Mouse (Mus musculus): Measurements from ENCODE around the gene Mfsd9.

Gene Mfsd9

DNA sequence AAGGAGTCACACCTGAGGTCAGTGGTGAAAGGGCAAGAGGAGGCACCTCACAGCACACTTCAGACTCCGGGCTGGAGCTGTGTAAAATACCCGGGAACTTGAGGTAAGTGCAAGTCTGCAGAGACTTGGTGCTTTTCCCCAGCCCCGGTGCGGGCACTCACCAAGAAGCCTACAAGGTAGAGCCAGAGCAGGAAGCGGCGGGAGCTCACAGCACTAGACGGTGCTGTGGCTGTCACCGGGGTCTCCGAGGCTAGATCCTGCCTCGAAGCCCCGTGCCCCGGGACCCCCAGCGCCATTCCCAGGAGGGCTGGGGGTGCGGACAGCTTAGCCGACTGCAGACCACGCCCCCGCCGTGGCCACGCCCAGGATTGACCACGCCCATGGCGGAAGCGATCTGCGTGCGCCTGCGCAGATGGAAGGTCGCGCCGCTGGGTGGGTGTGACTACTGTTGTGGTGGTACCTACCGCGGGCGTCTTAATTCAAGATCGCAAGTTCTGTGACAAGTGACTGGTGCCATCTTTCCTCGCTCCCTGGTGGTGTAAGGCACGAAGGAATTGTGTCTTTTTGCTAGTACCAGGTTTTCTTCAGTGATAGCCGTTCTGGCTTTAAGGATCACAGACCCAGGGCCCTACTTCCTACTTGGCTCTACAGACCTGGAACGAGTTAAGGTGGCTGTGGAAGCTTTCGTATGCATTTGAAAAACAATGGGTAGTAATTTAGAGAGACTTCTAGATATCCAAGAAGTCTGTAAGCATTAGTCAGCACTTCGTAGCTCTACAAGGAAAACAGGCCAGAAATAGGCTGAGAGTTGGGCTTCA lies at the start of gene Mfsd9:
Mfsd9 (minus strand) TSS at position 364 of the 818 bp plus-strand sequence.
- DNase-seq (ENCODE audit: low spot score): peak; percentile 93

DNA sequence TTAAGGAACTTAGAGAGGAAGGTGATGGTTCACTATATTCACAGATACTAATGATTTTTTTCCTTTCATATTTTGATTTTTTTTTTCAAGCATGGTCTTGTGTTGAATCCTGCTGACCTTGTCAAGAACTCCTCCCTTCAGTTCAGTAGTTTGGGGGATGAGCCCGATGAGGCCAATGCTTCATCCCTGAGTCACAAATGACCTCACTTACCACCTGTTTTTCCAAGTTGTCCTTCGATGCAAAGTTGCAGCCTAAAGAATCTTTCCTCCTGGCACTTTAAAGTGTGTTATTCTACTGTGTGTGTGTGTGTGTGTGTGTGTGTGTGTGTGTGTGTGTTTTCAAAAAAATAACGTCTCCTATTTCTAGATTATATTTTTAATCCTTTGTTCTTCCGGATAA lies 45.0 kb upstream of the Mfsd9 start:
- DNase-seq (ENCODE audit: low spot score): no peak

- DNase-seq (ENCODE audit: low spot score): no peak
These were observed 40.4 kb upstream of the Mfsd9 start for GRCm38 (mm10) chr1:40830712-40831507.

DNA sequence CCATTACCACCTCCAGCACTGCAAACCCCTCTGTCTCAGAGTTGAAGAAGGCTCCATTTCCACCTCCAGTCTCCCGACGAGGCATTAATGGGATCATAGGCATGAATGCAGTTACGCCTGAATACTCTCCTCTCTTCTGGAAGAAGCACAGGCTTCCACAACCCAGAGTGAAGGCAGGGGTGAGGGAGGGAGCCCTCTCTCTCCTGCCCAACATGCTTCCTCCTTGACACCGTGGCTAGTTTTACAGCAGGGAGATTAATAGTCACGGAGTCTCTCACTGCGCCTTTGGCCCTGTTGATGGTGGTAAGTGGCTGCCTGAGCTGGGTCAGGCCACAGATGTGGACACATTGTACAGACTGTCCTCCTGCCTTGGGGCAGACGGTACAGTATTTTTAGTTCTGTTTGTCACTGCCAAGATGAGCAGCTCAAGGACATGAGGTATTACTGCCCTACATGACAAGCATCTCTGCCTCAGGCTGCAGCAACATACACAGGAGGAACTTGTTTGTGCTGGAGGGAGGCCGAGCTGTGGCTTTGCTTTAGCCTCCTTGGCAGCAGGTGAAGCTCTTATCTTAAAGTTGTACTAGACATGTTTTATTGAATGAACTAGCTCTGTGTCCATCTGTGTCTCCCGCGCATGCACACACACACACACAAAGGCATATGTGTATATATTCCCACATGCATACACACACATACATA lies 38.9 kb upstream of the Mfsd9 start:
- DNase-seq (ENCODE audit: low spot score): no peak

DNA sequence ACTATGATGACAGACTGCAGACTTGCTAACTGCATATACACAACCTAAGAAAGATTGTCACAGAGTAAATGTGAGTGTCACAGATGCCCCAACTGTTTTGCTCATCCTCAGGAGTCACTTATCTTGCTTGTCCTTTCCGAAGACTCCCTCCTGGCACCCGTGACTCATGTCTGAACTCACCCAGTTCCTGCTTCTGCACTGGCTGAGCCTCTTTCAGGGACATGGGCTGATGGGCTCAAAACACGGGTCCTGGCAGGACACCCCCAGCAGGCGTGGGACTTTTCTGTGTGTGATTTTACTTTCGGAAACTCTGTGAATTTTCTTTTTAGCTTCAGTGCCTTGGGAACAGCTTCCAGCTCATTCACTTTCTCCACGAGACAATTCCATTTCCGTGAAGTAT lies 35.3 kb upstream of the Mfsd9 start:
- no peak for DNase-seq (ENCODE audit: low spot score)

- DNase-seq (ENCODE audit: low spot score): no peak
These were observed 34.4 kb upstream of the Mfsd9 start for GRCm38 (mm10) chr1:40824936-40825335.

DNA sequence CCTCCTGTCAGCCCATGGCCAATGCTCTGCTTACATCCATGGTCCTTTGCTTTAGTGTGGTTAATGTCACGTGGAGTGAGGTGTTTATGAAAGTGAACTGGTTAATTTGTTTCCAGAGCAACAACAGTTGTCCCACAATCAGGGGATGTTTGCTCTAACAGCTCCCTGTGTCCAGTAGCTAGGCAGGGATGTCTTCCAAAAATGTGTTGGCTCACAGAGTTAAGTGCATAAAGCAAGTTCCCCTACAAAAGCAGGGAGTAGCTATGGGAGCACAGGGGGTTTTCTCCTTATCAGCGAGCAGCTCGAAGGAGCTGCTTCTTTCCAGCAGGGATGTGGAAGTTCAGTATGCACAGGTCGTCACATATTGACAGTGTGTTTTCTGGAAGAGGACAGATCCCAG lies 34.0 kb upstream of the Mfsd9 start:
- DNase-seq (ENCODE audit: low spot score): no peak

GRCm38 (mm10) chr1:40815071-40815845 lies 24.8 kb upstream of the Mfsd9 start:
- no peak for DNase-seq (ENCODE audit: low spot score)

DNA sequence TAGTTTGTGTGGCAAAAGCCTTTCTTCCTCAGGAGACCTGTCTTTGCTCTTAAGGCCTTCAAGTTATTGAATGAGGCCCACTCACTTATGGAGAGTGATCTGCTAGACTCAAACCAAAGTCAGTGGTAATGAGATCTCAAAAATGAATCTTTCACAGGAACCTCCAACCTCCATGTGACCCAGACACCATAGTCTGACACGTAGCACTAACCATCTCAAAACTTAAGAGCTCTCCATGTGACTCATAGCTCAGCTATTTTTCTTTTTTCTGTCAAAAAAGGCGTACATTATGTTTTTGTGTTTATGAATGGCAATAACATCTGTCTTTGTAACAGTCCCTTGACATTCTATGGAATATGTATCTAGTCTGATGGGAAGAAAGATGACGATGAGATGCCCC lies 18.2 kb upstream of the Mfsd9 start:
- DNase-seq (ENCODE audit: low spot score): no peak

GRCm38 (mm10) chr1:40805891-40806290 lies 15.4 kb upstream of the Mfsd9 start:
- DNase-seq (ENCODE audit: low spot score): no peak

- no peak for DNase-seq (ENCODE audit: low spot score)
These were observed 14.9 kb upstream of the Mfsd9 start, which contains the start of gene Tmem182 for GRCm38 (mm10) chr1:40805351-40805750. Tmem182 (plus strand) TSS chr1:40805601.

DNA sequence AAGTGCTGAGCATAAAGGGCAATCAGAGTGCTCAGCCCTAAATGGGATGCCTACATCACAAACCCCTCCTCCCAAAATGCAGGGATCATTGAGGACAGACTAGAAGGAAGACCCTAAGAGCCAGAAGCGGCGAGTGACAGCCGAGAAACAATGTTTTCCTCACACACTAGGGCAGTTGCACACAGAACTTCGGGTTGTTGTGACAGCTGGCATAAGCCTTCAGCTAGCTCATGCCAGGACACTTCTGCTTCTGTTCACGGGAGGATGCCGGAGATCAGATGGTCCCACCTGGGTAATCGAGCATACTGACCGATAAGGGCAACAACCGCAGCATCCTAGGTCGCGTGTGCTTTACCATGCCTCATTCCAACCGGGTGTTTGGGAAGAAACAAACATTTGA lies 13.6 kb upstream of the Mfsd9 start:
- no peak for DNase-seq (ENCODE audit: low spot score)

DNA sequence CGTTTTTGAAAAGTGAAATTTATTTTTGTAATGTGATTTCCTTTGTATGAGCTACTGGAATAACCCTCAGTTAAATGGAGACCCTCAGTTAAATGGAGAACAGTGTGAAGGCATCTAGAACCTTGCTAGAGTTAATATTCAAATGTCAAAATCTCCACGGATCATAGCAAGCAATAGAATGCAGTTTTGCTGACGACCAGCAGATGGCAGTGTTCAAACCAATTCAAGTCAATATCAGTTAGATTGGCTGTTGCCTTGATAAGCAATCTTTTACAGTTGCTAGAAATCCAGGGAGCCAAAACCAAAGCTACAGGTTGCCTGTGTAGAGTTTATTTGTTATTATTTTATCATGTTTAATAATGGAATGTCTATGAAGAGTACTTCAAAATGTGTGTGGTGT lies 12.3 kb upstream of the Mfsd9 start:
- no peak for DNase-seq (ENCODE audit: low spot score)

DNA sequence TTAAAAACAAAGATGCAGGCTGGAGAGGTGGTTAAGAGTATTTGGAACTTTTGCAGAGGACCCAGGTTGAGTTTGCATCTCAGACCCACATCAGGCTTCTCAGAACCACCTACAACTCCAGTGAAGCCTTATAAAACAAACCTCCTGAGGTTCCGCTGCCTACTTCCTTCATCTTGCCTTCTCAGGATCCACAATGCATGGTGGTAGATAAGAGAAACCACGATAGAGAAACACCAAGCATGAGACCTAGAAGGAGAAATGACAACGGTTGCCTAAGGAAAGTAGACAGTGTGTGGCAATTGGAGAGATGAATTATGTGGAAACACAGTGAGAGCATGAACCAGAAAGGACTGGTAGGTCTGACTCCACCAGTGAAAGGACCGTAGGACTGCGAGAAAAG lies 10.4 kb upstream of the Mfsd9 start:
- DNase-seq (ENCODE audit: low spot score): no peak

GRCm38 (mm10) chr1:40799121-40799520 lies 8.6 kb upstream of the Mfsd9 start:
- DNase-seq (ENCODE audit: low spot score): no peak

DNA sequence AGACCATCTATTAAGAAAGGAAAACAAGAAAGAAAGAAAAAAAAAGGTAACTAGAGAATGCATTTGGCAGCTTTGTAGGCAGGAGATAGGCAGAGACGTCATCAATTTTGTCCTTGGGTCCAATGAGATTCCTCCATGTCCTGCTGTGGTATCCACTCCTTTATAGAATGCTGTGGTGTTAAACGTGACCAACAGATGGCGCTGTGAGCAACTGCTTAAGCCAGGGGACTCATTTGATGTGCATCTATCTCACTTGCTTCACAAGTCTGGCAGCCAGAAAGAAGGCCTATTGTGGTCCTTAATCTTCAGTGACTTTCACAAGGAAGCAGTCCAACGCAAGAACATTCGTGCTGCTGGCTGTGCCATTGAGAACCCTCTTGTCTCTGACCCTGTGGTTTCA lies 6.9 kb upstream of the Mfsd9 start:
- no peak for DNase-seq (ENCODE audit: low spot score)

GRCm38 (mm10) chr1:40795508-40795907 lies 5.0 kb upstream of the Mfsd9 start:
- DNase-seq (ENCODE audit: low spot score): no peak

GRCm38 (mm10) chr1:40789666-40790233 lies 737 bp downstream of the Mfsd9 start:
- no peak for DNase-seq (ENCODE audit: low spot score)

DNA sequence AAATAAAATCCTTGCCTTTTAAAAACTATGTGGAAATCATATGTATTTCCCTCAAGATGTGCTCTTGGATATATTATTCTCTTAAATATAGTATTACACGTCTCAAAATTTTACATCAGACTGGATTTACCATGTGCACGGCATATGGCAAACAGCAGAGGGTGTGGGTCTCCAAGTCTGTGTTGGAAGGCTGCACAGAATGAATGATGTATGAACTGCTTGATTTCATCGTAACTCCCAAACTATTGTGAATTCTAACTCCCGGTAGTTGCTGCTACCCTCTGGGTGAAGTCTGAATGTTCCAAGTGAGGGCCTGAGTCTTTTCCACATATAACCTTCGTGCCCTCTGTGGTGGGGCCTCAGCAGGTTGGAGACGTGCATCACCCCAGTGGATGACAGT lies 1.5 kb downstream of the Mfsd9 start:
- no peak for DNase-seq (ENCODE audit: low spot score)

- DNase-seq (ENCODE audit: low spot score): no peak
These were observed 4.5 kb downstream of the Mfsd9 start for GRCm38 (mm10) chr1:40785876-40786445.

DNA sequence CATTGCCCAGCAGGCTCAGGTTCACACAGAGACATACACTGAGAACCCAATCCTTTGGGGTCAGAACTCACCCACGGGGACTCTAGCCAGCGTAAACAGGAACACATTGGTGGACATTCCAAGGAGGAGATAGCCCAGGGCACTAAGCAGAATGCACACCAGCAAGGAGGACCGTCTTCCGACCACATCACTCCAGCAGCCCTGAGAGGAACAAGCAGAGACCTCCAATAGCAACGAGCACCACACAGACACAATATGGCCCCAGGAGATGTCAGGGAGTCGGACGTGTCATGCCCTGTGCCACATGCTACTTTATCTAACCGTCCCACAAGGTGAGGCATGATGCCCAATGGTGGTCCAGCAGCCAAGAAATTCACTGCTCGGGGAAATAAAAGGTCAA lies 6.2 kb downstream of the Mfsd9 start:
- DNase-seq (ENCODE audit: low spot score): no peak

All from ovary, postnatal 10 days (tissue).